Mouse (Mus musculus) kidney, adult 9 months (tissue): ENCODE measurements around the gene Hbb-bt.
"Not testable (repeated sequence)": the region's sequence is repeated elsewhere in the genome, so short reads cannot be mapped to it uniquely, and the experiment has no call there.

ENCODE experiments used
- DNase-seq: peaks from one replicate; pipeline ENCODE4 v3.0.0; 2022

Hbb-bt gene

DNA sequence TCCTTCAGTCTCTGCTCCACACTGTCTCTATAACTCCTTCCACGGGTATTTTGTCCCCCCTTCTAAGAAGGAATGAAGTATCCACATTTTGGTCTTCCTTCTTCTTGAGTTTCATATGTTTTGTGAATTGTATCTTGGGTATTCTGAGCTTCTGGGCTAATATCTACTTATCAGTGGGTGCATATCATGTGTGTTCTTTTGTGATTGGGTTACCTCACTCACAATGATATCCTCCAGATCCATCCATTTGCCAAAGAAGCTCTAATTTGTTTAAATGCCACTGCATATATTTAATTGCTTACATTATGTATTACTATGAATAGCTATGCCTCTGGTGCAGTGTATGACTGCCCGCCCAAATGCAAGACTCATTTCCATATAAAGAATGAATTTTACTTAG lies 5.7 kb downstream of the Hbb-bt start:
- DNase-seq: not testable (repeated sequence)

DNA sequence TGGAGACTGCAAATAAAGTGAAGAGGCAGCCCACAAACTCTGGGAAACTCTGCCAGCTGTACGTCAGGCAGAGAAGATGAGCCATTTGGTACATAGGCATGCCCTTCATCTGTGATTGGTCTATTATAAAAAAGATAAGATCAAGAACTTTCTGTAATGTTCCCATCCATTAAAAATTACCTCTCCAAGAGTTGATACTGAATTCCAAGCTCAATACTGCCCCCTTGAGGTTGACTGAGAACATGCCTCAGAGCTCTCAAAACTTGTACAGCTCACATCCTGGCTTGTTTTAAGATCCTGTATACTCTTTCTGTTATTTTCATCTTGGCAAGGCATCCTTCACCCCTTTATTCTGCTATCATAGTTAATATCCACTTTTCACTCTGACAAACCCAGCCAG lies 6.9 kb downstream of the Hbb-bt start:
- peak; percentile 15 for DNase-seq

DNA sequence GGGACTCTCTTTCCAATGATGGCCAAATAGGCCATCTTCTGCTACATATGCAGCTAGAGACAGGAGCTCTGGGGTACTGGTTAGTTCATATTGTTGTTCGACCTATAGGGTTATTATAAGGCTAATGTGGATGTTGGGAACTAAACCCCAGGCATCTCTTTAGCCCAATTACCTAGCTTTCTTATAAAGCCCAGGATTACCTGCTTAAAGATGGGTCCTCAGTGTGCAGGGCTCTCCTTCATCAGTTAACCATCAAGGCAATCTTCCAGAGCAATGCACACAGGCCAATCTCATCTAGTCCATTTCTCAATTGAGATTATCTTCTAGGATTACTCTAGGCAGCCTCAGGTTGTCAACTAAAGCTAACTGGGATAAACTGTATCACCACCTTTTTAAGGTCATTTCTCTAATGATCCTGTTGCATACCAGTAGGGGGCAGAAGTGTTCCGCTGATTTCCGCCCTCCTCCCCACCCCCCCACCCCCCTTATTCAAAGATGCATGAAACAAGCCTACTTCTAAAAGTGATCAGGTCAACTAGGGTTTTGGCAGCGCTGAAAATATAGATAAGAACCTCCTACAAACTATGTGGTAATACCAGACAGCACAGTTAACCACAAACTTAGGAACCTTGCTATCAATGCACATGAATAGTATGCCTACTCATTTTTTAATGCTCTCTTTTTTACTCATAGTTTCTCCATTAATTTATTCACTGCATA lies 21.0 kb downstream of the Hbb-bt start:
- DNase-seq: no peak

DNA sequence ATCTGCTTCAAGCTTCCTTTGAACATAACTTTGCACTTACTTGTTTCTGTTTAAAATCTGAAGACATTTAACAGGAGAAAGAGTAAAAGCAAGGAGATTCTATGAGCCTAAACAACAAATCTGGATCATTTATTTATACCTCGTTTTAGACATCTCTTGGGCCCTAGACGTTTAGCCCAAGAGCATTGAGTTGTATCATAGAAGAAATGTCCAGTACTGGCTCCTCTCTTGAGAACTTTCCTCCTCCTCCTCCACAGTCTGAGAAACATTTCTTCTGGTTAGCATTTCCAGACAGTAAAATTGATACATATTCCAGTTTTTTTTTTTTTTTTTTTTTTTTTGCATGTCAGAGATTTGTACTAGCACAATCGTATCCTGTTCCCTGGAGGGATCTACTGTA lies 22.1 kb downstream of the Hbb-bt start, which contains the start of gene Olfr67:
Olfr67 (minus strand) TSS at position 101 of the 400 bp plus-strand sequence.
- no peak for DNase-seq

DNA sequence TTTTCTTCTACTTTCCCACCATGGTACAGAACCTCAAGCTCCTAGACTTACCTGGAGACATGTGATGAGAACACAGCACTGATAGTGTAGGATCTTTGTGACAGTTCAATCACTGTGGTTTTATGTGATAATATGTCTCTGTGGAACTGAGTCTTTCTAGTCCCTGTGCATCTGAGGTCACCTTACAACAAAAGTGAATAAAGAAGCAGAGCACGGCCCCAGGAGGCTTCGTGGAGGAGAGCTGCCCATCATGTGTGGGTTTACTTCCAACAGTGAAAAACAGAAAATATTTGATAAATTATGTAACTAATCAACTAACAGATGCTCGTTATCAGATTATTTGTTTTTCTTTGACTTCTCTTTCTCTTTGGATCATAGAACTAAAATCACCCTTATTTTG lies 34.2 kb downstream of the Hbb-bt start, which contains the start of gene Olfr68:
Olfr68 (minus strand) TSS at position 101 of the 400 bp plus-strand sequence.
- DNase-seq: no peak

DNA sequence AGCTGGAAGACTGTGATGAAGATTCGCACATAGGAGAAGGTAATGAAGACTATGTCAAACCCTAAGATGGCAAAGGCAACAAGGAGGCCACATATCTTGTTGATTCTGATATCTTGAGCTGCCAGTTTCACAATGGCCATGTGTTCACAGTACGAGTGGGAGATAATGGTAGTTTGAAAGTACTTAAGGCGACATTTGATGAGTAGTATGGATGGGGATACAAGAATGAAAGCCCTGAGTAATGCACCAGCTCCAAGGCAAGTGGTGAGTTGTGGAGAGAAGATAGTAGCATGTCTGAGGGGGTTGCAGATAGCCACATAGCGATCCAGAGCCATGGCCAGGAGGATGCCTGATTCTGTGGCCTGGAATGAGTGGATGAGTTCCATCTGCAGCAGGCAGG lies 36.1 kb downstream of the Hbb-bt start:
- DNase-seq: not testable (repeated sequence)

DNA sequence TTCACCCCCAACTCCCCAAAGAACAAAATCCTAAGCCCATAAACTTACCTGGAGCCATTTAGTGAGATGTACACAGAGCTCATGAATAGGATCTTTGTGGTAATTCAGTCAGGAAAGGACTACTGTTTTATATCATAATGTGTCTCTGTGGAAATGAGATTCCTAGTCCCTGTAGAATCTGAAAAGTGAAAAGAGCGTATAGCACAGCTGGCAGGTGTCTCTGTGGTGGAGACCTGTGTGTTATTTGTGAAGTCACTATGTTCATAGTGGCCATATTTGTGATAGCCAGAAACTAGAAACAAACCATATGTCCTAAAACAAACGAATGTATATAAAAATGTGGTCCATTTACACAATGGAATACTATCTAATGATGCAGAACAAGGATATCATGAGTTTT lies 42.3 kb downstream of the Hbb-bt start, which contains the start of gene Olfr69:
Olfr69 (minus strand) TSS at position 101 of the 400 bp plus-strand sequence.
- DNase-seq: no peak

DNA sequence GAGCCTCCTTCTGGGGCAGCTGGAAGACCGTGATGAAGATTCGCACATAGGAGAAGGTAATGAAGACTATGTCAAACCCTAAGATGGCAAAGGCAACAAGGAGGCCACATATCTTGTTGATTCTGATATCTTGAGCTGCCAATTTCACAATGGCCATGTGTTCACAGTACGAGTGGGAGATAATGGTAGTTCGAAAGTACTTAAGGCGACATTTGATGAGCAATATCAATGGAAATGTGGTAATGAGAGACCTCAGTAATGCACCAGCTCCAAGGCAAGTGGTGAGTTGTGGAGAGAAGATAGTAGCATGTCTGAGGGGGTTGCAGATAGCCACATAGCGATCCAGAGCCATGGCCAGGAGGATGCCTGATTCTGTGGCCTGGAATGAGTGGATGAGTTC lies 46.1 kb downstream of the Hbb-bt start:
- not testable (repeated sequence) for DNase-seq
